Mouse (Mus musculus) megakaryocyte progenitor cell, adult 5-6 weeks (primary cell): ENCODE measurements around the gene Slc1a7. TPM values are rescaled to one million over a fixed set of nuclear protein-coding genes. Genes with fewer than 3 reads are reported as not detected.

Experiments used
- ATAC-seq: replicated peaks from 2 replicates; pipeline ENCODE4 v1.8.0; 2016; ENCODE audit warnings: mild to moderate bottlenecking, moderate TSS enrichment, inconsistent platforms; ENCODE audit not compliant: poor library complexity
- total RNA-seq, 2 experiments: library from RNA; stranded (forward) in 1 of 2; stranded (reverse) in 1 of 2; fragments of 157-497, 149-512 nt in 1 of 2; fragments of 200-1000 nt in 1 of 2; gene quantifications; 2 replicates each; pipeline versions ENCODE4 v1.2.3 to v1.2.4; 2015 to 2017

Gene Slc1a7
- total RNA-seq, 2 experiments from 2014 or later: not detected

GRCm38 (mm10) chr4:107966416-107967109 lies 1.6 kb upstream of the Slc1a7 start:
- peak; percentile 67 for ATAC-seq

DNA sequence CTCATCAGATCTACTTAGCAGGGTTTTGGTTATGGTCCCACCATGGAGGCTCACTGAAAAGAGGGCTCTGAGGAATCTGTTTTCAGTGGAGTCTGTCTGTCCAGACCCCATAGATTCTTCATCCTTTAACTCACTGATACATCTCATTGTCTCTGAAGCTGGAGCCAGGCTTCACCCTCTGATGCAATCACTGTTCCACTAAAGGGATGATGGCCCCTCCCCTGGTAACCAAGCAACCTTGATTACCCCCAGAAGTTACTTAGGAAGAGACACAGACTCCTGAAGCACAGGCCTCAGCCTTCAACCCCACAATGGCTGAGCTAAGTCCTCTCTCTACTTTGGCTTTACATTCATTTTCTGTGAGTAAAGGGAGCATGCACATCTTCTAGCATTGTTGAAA lies 1.6 kb downstream of the Slc1a7 start:
- ATAC-seq: no peak

DNA sequence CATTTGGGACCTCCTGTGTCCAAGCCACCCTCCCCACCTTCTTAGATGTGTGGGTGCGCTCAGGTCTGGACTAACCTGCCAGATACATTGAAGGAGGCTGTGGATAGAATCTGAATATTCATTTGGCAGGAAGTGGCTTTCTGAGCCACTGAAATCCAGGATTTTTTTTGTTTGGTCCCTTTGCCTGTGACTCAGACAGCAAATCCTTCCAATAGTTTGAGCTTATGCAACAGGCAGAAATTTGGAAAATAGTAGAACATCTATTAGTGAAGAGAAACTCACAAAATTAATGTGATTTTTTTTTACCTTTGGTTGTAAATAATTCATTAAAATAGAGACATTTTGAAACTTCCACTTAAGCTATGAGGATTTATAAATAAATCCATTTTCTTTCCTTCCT lies 3.0 kb downstream of the Slc1a7 start:
- ATAC-seq: no peak

DNA sequence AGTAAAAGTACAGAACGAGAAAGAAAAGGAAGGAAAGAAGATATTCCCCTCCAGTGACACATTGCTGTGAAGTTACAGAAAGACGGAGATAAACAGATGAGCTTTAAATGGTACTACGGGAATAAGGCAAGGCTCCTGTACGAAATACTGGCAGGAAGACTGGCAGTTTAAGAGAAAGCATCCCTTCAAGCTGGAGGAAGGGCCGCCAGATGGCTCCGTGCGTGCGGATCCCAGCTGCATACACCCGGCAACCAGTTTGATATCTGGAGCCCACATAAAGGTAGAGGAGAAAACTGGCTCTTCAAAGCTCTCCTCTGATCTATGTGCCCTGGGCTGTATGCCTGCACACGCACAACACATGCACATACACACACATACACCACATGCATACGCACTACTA lies 6.4 kb downstream of the Slc1a7 start:
- no peak for ATAC-seq

- ATAC-seq: no peak
These were observed 6.9 kb downstream of the Slc1a7 start for GRCm38 (mm10) chr4:107975004-107975403.

DNA sequence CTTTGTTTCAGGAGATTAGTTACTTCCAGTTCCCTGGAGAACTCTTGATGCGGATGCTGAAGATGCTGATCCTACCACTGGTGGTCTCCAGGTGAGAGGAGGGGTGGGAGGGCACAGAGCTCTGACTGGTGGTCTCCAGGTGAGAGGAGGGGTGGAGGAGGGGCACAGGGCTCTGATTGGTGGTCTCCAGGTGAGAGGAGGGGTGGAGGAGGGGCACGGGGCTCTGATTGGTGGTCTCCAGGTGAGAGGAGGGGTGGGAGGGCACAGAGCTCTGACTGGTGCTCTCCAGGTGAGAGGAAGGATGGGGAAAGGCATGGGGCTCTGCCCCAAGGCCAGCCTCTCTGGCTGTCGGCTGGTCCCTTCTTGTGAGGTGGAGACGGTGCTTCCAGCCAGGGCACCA lies 9.5 kb downstream of the Slc1a7 start:
- ATAC-seq: no peak

DNA sequence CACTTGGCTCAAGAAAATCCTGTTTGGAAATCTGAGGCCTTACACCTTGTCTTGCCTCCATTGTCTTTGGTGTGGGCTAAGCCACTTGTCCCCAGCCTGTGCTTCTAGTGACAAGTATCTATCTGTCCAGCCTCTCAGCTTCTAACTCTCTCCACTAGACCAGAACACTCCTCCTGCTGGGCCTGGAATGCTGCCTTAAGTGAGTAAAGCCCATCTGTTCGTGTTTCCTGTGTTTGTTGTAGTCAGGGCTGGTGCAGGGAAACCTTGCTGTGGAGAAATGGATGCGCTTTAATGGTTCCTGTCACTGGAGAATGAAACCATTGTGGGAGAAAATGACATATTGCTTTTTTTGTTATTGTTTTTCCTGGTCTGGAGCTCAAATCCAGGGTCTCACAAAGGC lies 11.4 kb downstream of the Slc1a7 start:
- ATAC-seq: no peak

- ATAC-seq: no peak
These were observed 12.0 kb downstream of the Slc1a7 start for GRCm38 (mm10) chr4:107980002-107980600.

GRCm38 (mm10) chr4:107983717-107984116 lies 15.6 kb downstream of the Slc1a7 start:
- ATAC-seq: no peak

DNA sequence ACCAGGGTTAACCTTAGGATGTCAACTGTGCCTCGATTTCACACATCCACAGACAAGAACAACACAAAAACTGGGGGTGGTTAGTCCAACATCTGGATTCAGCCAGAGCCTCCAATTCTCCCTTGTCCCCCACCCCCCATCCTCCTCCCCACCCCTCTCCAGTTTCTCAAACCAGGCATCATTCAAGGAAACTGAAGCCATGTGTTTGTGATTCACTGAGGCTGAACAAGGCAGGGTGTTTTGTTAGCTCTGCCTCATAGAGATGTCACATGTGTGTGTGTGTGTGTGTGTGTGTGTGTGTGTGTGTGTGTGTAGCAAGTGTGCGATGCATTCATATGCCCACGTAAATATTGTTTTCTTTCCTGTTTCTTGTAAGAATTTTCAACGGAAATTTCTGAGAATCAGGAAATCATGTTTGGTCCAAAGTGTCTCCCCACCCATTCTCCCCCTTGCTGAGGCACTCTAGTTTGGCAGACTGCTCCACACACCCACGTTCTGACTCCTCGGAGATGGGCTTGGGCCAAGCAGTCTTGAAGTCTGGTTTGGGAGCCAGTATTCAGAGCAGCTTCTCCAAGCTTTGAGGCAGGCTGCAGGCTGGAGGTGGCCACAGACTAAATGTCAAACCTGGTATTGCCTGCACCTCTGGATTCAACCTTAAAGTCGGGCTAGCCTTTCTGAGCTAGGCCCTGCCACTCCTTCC lies 16.3 kb downstream of the Slc1a7 start:
- no peak for ATAC-seq

GRCm38 (mm10) chr4:107985812-107986211 lies 17.7 kb downstream of the Slc1a7 start:
- no peak for ATAC-seq

GRCm38 (mm10) chr4:107986386-107987168 lies 18.4 kb downstream of the Slc1a7 start:
- ATAC-seq: no peak

DNA sequence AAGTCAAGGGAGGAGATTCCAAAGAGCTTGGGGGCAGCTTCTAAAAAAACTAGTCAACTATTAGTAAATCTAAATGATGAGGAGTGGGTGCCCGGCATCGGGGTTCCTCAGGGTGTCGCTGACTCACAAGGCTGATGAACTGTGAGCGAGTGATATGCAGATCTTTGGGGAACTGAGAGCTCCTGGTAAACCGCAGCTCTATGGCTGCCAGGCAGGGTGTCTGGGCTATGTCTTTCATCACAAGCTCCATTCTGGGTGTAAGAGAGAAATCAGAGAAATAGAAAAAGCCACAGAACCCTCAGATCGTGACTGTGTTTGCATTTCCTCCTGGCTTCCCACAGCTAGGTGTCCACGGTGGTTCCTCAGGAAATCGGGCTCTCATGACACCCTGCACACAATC lies 20.8 kb downstream of the Slc1a7 start:
- peak; percentile 93 for ATAC-seq

DNA sequence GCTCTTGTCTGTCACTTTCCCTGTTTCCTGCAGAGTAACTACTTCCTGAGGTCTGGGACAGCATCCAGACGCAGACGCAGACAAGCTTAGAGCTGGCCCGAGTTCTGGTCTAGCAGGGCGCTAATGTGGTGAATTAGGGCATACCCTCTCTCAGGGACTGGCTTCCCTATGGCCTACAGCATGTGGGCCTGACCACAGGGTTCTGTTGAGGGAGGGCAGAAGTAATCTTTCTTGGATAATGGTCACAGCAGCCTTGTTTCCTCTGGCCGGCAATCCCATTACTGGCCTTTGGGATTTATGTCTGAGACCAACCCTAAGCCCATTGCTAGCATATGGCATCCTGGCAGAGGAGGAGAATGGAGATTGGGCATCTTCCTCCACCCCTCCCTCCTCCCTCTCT lies 22.7 kb downstream of the Slc1a7 start:
- ATAC-seq: no peak

DNA sequence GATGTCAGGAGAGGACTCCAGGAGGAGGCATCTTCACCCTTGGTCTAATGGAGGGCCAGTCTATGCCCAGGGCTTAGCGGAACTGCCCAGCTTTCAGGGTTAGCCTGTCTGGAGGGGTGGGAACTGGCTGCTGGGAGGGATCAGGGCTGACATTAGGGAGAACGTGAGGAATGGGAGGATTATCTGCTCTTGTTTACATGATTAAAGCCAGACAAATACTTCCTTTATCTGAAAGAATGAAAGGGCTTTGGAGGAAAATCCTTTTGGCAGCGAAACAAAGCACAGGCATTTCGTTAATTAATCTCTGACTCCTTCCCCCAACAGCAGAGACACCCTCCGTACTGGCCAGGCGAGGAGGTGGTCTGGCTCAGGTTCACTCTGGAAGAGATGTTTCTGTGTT lies 23.7 kb downstream of the Slc1a7 start:
- ATAC-seq: no peak

DNA sequence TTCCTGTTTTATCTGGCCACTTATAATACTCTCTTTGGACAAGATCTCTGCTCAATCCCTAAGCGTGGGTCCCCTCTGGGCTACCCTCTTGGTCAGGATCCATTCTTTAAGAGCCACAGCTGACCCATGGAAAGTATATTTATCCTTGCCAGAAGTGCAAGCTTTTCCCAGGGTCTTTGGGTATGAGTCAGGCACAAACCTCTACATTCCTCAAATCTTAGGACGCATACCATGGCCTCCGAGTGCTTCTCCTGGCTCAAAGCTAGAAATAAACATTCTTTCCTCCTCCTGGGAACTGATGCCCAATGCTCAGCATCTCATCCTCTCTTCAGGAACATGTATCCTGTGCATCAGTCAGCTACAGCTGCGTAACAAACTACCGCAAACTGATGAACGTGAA lies 26.9 kb downstream of the Slc1a7 start:
- ATAC-seq: no peak

- no peak for ATAC-seq
These were observed 27.6 kb downstream of the Slc1a7 start for GRCm38 (mm10) chr4:107995727-107996126.

DNA sequence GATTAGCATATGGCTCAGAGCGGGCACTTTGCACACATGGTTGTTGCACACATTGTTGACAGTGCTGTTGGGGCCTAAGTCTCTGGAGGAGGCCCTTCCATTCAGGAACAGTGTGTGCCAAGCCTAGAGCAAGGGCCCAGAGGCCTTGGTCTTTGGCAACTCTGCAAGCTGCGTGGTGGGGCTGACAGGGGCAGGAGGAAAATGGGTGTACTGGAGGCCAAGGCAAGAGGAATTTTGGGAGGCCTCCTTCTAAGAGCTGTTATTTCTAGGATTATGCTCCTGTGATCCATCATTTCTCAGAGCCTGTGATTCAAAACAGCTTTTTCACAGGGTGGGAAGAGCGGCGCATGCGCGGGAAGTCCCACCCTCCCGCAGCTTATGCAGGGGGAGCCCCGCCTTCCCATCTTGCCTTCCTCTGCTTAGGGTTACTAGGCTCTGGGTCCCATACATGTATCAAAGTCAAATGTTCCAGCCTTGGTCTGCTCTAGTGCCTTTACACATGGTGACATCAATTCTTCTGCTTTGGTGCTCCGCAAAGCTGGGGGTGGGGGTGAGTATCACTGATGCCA lies 28.4 kb downstream of the Slc1a7 start:
- ATAC-seq: no peak

- ATAC-seq: no peak
These were observed 30.7 kb downstream of the Slc1a7 start for GRCm38 (mm10) chr4:107998641-107999332.

DNA sequence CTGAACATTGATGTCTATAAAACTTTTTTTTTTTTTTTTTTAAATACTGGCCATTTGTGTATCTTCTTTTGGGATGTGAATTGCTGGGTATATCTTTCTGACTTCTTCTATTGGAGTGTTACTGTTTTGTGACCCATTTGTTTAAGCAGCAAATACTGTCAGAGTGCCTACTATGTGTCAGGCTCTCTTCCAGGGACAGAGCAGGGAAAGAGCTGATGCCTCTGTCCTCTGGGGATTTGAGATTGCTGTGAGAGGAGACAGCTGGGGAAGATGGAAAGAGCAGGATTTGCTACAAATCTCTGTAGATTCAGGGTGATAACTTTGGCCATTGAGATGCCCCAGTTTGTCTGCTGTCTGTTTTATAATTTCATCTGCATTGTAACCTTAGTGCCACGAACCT lies 31.2 kb downstream of the Slc1a7 start:
- ATAC-seq: no peak

GRCm38 (mm10) chr4:108005328-108005727 lies 37.2 kb downstream of the Slc1a7 start:
- ATAC-seq: no peak
